Mouse (Mus musculus) activated CD4-positive, CD25-positive, alpha-beta regulatory T cell, adult 4 months (primary cell): ENCODE measurements at regions not wholly inside any gene's neighbourhood (a gene's known extent, or its start where the extent isn't known, plus 50 kb on each side); places are given as distances from the start of the nearest gene placed in this dataset.

Experiments
- ATAC-seq: one replicate; pipeline ENCODE4 v1.8.0; 2017

DNA sequence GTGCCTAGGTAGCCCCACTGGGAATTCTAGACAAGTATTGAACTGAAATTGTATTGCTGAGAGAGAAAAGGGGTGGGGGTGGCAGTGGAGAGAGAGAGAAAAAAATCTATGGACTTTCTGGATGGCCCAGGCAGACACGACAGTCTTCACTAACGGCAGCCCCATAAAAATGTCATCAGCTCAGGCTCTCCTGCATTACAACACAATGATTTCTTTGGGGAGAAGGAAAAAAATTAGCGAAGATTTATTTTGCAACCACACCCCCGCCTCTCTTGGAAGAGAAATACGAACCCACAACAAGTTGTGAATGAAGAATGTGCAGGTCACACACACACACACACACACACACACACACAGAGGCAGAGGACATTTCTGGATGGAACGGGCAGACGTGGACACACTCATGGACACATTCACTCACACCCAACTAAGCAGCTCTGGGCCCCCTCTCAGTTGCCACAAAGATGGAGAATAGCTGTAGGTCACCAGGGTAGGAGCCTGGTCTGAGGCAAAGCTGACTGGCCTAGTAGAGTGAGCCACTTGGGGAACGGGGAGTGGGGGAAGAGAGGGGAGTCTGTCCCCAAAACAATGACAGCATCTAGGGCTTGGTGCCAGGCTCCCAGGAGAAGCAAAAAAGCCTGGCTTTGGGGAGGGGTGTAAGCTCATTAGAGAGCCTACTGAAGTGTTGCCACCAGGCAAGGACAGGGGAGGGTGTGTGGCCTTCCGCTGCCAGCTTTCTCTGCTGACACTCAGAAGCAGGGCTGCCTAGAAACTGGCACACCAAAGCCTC lies 201.0 kb downstream of the Sox9 start:
- no peak for ATAC-seq

DNA sequence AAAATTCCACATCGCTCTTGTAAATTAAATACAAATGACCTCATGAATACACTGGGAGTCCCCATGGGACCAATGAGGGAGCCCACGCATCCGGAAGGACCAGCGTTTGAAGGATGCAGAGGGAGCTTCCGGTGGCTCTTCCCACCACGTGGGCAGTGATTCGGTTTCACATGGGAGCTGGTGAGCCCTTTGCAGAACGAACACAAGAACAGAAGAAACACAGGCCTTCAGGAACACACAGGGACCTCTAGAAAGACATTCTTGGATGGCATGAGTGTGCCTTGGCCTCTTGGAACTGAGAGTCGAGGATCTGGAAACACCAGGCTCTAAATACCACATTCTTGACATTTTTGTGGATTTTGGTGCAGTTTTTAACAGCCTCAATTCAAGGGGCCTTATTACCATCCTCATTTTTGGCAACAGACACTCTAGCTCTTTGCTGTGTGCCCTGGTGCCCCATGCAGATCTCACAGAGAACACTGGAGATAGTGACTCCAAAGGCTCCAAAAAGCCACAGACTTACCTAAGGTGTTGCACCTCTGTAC lies 204.1 kb downstream of the Sox9 start:
- no peak for ATAC-seq

DNA sequence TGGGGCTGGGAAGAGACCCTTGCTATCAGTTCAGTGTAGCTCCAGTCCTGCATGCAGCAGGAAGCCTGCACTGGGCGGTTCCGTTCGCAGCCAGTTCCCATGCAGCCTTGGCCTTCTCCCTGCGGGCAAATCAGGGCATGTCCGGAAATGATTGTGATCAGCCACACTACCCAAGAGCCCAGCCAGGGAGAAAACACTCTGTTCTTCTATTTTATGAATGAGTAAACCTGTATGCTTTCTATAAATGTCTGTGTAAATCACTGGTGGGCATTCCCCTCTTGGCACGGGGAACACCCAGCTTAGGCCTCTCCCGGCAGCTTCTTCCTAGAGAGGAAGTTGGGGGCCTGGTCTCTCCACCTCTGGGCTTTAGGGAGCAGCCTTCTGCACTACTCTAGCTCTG lies 205.8 kb downstream of the Sox9 start:
- ATAC-seq: no peak

DNA sequence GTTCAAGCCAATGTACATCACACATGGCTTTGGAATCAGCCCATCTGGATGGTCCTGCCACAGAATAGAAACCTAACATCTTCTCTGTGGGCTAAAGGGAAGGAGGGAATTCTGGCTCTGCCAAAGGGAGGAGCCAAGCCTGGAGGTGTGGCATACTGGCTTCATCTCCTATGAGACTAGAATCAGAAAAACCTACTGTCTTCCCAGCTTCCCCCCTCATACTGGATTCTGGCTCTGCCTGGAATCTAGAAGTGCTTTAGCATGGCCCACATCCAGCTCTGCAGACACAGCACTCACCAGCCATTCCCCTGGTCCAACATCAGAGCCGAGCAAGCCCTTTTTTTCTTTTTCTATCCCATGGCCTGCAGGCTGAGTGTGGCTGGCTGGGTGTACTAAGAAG lies 206.9 kb downstream of the Sox9 start:
- no peak for ATAC-seq

DNA sequence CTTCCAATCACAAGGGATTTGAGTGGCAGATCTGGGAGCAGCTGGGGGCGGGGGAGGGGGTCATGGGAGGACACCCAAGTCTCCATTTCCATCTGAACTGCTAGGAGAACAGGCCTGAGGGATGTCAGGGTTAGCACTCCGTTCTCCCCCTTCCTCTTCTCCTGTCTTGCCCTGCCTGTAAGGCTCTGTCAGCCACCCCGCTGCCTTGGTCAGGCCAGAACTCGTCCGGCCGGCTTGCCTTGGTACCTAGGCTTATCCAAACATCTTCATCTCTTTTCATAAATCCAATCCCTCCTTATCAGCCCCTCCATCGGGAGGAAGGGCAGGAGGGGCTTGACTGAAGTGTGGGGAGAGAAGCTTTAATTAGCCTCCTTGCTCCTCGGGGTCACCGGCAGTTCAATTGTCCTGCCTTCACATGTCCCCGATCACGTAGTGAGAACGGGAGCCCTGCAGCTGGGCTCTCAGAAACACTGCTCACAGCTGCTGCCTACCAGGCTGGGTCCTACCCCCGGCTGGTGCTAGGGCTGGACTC lies 208.0 kb downstream of the Sox9 start:
- ATAC-seq: no peak

DNA sequence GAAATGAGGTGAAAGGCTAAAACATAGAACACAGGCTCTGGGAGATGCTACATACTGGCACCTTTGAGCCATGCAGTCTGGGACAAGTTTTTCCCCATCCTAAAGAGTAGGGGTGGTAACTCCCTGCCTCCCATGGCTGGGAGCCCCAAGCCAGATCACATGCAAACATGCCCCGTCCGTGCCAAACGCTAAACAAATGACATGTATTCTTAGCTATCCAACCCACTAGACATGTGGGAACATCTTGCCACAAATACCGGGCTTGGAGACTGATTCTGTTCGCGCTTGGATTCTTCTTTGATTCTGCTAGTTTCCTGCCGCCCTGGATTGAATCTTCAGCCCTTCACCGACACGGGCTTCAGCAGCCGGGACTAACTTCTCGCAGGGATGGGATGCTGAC lies 208.7 kb downstream of the Sox9 start:
- ATAC-seq: no peak

- no peak for ATAC-seq
Measured at GRCm38 (mm10) chr11:112991862-112992261, 209.8 kb downstream of the Sox9 start.

GRCm38 (mm10) chr11:112998777-112999583 lies 217.0 kb downstream of the Sox9 start:
- ATAC-seq: no peak

- no peak for ATAC-seq
Measured at GRCm38 (mm10) chr11:113001071-113001470, 219.0 kb downstream of the Sox9 start.

- no peak for ATAC-seq
Measured at GRCm38 (mm10) chr11:113005895-113006294, 223.9 kb downstream of the Sox9 start.

GRCm38 (mm10) chr11:113008521-113008920 lies 226.5 kb downstream of the Sox9 start:
- ATAC-seq: no peak

- no peak for ATAC-seq
Measured at GRCm38 (mm10) chr11:113009376-113009775, 227.4 kb downstream of the Sox9 start.

- no peak for ATAC-seq
Measured at GRCm38 (mm10) chr11:113010906-113011305, 228.9 kb downstream of the Sox9 start.

DNA sequence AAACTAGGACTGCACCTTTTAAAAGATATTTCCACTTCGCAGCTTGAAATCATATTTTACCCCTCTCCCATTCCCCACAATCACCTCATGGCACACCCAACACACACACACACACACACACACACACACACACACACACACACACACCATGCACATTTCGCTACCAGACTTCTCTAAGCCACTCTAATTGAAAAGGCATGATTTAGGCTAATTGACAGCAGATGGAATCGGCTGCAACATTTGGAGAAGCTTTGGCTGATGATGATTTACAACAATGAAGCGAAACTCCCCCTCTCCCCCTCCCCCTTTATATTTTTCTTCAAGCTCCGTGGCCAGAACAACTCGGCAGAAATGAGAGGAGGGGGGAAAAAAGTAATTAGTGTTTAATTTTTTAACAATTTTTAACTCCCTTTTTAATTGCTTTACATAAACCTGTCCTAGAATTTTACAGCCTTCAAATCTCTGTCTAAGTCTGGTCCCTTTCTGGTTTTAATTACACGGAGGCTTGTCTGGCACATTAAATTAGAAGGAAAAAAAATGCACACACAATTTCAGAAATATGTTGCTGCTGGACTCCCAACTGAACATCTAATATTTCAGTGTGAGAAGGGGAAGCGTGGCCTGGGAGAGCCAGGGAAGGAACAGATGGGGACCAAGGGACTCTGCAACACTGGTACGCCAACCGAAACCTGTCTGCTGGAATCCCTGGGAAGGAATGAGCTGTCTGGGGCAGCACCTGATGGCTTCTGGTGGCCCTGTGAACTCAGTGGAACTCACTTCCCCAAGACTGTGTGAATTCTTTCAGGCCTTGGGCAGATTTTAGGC lies 232.4 kb downstream of the Sox9 start:
- no peak for ATAC-seq

GRCm38 (mm10) chr11:113015686-113016304 lies 233.8 kb downstream of the Sox9 start:
- ATAC-seq: no peak

- ATAC-seq: no peak
Measured at GRCm38 (mm10) chr11:113016801-113017715, 235.0 kb downstream of the Sox9 start.

- ATAC-seq: no peak
Measured at GRCm38 (mm10) chr11:113021533-113021932, 239.5 kb downstream of the Sox9 start.

DNA sequence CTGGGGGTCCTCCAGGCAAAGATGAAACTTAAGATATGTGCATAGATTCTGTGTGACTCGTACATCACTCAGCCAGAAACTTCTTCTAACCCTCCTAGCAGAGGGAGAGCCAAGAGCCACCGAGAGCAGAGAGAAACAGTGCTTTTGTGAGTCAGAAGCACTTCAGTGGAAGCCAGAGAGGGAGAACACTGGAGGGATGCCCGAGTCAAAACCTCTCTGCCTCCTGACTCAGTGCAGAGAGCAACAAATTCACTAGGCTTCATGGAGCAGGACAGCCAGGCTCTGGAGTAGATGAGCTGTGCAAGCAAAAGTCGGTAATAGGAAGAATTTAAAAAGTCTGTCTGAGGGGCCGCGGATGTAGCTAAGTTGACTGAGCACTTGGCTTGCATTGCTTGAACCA lies 245.0 kb downstream of the Sox9 start:
- no peak for ATAC-seq

DNA sequence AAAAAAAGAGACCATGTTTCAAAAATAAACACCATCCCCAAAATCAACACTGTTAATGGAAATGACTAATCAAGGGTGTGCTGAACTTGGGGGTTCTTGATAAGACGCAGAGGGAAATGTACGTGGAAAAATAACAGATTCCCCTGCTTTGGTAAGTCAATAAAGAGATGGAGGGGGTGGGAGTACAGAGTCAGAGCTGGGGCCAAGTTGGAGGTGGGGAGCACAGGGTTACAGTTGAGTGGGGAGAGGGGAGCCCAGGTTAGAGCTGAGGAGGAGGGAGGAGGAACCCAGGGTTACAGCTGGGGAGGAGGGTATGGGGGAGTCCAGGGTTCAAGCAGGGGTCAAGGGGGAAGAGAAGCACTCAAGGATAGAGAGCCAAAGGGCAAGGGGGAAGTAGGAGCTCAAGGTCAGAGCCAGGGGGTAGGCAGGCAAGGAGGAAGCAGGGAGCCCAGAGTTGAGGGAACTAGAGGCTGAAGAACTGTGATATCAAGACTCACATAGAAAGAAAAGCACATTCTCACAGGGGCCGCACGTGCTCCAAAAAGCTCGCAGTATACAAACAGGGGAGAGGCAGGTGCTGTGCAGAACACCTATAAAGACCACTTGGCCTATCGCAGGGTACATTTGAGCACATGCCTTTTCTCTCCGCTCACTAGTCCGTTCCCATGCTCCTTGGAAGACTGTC lies 246.4 kb downstream of the Sox9 start:
- no peak for ATAC-seq

DNA sequence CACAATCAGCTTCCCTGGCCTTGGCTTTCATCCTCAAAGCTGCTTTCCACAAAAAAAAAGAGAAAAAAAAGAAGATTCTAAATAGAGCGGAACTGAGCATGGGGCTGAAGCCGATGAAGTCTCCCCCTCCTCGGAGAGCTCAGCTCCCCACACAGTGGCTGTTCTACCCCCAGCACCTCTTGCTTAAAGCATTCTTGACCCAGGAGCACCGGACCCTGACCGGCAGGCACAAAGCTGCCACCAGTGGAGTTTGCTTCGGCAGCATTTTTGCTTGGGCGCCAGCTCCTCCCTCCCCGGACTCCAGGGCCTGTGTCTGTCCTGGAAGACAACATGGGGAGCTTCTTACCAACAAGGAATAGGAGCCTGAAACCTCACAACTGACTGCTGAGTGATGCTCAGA lies 249.4 kb downstream of the Sox9 start:
- ATAC-seq: no peak
